Mouse (Mus musculus) thymus, postnatal 4 days (tissue): ENCODE results near the gene 1500009C09Rik.

Experiments
- DNase-seq: peaks from one replicate; pipeline ENCODE4 v3.0.0; 2021

Gene 1500009C09Rik

GRCm38 (mm10) chr15:82255944-82256383 is 3.8 kb downstream of the 1500009C09Rik start:
- DNase-seq: no peak

DNA sequence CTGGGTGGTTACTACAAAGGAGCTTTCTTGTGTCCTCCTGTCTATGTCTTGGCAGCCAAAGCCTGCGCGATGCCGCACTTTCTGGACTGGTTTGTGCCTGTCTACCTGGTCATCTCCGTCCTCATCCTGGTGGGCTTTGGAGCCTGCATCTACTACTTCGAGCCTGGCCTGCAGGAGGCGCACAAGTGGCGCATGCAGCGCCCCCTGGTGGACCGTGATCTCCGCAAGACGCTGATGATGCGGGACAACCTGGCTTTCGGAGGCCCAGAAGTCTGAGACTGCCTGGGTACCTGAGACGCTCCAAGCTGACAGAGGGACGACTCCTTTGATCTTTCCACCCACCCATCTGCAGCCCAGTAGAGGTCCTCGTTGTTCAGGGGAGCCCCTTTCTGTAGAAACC is 7.3 kb downstream of the 1500009C09Rik start:
- peak; percentile 94 for DNase-seq

GRCm38 (mm10) chr15:82266356-82266755 is 14.2 kb downstream of the 1500009C09Rik start:
- DNase-seq: peak; percentile 86

- DNase-seq: no peak
Measured at GRCm38 (mm10) chr15:82268185-82268584, 16.0 kb downstream of the 1500009C09Rik start.

DNA sequence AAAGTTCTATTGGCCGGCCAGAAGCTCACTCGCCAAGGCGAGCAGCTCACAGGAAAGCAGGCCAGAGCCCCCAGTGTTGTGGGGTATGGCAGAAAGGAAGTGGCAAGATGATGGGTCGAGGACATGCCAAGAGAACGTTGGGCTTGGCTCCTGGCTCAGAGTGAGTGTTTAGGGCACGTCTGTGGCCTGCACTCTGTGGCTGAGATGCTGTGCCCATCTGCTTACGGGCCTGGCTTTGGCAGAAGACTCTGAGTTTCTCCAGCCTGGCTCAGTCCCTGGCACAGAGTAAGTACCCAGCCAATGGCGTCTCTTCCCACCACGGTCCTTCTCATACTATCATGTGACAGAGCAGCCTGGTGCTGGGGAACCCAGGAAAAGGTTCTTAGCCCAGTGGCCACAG is 16.6 kb downstream of the 1500009C09Rik start:
- no peak for DNase-seq

GRCm38 (mm10) chr15:82271201-82271600 is 19.0 kb downstream of the 1500009C09Rik start:
- peak; percentile 86 for DNase-seq

GRCm38 (mm10) chr15:82272295-82272694 is 20.1 kb downstream of the 1500009C09Rik start:
- no peak for DNase-seq

DNA sequence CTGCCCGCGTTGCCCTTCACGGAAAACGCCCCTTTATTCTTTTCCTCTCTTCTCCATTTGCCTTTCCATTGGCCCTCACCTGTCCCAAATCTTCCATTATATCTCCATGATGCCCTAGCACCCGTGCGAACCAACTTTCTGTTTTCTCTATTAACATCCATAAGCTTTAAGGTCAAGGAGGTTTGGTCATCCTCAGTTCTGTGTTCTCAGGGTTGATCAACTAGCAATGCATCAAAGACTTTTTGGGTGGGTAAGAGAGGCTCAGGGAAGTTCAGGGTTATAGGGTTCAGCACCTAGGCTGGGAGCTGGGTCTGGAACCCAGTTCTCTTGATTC is 22.4 kb downstream of the 1500009C09Rik start, which contains the start of gene Sept3:
TSS of gene Sept3 (plus strand) at position 301 of the 334 bp plus-strand sequence.
- DNase-seq: no peak

GRCm38 (mm10) chr15:82274927-82275901 is 23.0 kb downstream of the 1500009C09Rik start:
- peak; percentile 62 for DNase-seq

DNA sequence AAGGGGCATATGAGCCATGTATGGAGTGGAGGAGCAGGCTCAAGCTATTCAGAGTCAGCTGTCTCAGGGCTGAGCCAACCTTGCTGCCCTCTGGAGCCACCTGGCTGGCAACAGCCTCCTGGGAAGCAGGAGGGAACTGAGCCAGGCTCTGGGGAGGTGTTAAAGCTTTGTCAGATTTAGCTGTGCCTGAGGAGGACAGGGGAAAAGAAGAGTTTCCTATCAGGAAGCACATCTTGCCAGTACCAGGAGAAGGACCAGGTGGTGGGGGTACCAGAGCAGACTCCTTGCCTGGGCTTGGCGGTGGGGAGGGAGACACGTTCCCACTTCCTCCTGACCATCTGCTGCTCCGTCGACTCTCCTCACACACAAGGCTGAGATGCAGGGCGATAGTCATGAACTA is 25.4 kb downstream of the 1500009C09Rik start:
- no peak for DNase-seq

GRCm38 (mm10) chr15:82280638-82281037 is 28.4 kb downstream of the 1500009C09Rik start:
- DNase-seq: no peak

DNA sequence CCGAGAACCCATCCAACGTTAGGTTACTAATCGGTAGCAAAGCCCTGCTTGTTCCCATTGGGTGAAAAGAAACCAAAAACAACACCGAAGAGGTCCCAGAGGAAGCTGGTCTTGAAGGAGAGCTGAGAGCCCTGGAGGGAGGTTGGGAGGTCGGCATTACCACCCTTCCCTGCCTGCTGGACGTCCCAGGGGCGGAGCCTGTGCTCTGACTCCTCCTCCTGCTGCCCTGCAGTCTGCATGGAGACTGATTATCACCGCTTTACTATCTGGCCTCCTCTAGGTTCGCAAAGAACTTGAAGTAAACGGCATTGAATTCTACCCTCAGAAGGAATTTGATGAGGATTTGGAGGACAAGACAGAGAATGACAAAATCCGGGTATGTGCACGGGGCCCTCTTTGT is 34.0 kb downstream of the 1500009C09Rik start:
- DNase-seq: no peak

GRCm38 (mm10) chr15:82290252-82290651 is 38.1 kb downstream of the 1500009C09Rik start:
- no peak for DNase-seq

DNA sequence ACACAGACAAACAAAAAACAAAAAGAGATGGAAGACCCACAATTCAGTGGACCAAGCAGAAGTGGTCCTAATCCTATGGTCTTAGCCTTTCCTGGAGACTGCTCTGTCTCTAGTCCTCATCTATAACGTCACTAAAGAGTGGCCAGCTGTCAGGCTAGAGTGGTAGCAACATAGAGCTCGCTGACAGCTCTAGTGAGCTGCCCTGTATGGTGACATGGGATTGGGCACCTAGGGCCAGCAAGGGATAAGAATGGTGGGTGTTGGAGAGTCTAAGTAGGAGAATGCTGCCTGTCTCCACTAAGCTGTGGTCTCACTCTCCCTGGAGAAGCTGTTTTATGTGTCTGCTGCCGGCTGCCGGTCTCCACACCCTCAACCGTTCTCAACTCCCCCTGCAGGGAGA is 40.7 kb downstream of the 1500009C09Rik start:
- no peak for DNase-seq

- DNase-seq: peak; percentile 18
Measured at GRCm38 (mm10) chr15:82293271-82293711, 41.1 kb downstream of the 1500009C09Rik start.

GRCm38 (mm10) chr15:82294059-82294458 is 41.9 kb downstream of the 1500009C09Rik start:
- no peak for DNase-seq

DNA sequence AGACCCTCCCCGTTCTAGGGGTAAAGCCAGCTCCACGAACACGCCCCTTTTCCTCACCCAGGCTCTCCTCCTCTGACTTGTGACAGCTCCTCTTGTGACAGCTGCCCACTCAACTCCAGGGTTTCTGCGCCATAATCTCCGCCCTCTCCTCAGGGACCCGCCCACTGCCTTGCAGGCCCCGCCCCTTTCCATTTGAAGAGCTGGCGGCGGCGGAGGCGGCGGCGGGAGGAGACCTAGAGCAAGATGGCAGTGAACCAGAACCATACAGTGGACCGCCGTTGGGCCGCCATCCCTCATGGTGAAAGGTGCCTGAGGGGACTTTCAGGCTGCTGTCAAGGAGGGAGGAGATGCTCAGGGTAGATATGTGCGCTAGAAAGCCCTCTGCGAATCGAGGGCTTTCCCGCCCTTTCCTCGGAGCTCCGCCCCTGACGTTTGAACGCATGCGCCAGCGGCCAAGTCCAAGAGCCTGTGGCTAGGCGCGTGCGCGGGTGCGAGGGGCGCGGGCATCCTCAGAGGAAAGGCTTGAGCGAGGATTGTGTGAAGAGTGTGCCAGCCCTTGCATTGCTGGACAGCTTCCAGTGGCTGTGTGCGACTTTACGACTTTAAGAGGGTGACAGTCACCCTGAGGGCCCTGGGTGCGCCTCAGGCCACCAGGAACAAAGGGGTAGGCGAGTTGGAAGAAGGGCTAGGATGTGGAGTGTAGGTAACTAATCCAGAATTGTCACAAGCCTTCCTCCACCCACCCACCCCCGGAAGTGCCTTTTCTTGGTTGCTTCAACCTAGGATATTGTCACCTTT is 46.8 kb downstream of the 1500009C09Rik start, which contains the start of gene Wbp2nl:
TSS of gene Wbp2nl (plus strand) at position 191 of the 798 bp plus-strand sequence.
- no peak for DNase-seq

- DNase-seq: no peak
Measured at GRCm38 (mm10) chr15:82307107-82307506, 54.9 kb downstream of the 1500009C09Rik start.

DNA sequence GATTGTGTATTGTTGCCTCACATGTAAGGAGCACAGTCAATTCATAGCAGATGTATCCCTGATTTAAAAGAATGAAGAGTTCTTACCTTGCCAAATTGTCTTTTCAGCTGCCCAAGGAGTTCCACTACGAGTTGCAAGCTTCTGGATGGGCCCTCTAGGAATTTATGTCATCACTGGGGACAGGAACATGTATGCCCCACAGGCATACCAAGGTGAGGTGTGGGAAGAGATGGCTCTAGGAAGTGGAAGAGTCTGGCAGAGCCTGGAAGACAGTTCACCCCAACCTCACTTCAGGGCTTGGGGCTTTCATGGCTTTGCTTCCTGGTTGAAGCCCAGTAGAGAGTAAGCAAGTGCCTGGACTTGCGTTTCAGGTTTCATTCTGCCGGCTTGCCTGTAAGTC is 56.2 kb downstream of the 1500009C09Rik start:
- no peak for DNase-seq
